Mouse (Mus musculus) E14TG2a.4 (cell line): ENCODE data around the gene Ndufa11.

Experiments
- CTCF ChIP-seq: conservative IDR thresholded peaks from 2 replicates; pipeline ENCODE4 v1.5.1; 2014; ENCODE audit warnings: low read length
- NANOG ChIP-seq: IDR thresholded peaks from 2 replicates; pipeline ENCODE4 v1.6.1; 2014; ENCODE audit warnings: borderline replicate concordance, low read length, mixed read lengths
- POU5F1 ChIP-seq: IDR thresholded peaks from 2 replicates; pipeline ENCODE4 v1.6.1; 2014; ENCODE audit warnings: low read length, borderline replicate concordance

DNA sequence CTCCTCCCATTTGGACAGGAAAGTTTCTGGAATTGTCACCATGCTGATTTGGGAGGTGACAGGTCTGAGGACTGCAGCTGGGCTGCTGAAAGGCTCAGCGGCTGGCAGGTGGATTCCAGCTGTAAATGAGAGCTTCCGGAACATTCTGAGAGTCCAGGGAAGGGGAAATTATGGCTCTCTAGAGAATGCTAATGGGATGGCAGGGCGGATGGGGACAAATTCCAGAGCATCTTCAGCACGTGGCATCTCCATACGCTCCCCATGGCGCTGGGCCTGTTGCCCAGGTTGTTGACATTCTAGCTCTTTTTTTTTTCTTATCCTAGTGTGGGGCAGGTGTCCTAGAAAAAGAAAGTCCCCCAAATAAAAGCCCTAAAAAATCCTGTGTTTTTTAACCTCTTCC lies 11.6 kb downstream of the Ndufa11 start:
- TF ChIP-seq CTCF (no peak), POU5F1 (no peak), NANOG (no peak)
